Mouse (Mus musculus): ENCODE measurements around the gene Mapk13.

Gene Mapk13

GRCm38 (mm10) chr17:28775161-28775560 is 6.1 kb downstream of the Mapk13 start:
- no peak for DNase-seq (ENCODE audit: low read depth, low spot score)

GRCm38 (mm10) chr17:28776817-28777216 is 7.7 kb downstream of the Mapk13 start:
- no peak for DNase-seq (ENCODE audit: low read depth, low spot score)

- DNase-seq (ENCODE audit: low read depth, low spot score) = no peak
Measured at GRCm38 (mm10) chr17:28777231-28778005, 8.3 kb downstream of the Mapk13 start.

GRCm38 (mm10) chr17:28779735-28780134 is 10.6 kb downstream of the Mapk13 start:
- DNase-seq (ENCODE audit: low read depth, low spot score) = no peak

- no peak for DNase-seq (ENCODE audit: low read depth, low spot score)
Measured at GRCm38 (mm10) chr17:28780836-28781235, 11.7 kb downstream of the Mapk13 start.

- peak; percentile 68 for DNase-seq (ENCODE audit: low read depth, low spot score)
Measured at GRCm38 (mm10) chr17:28781290-28782045, 12.4 kb downstream of the Mapk13 start.

GRCm38 (mm10) chr17:28785036-28785435 is 15.9 kb downstream of the Mapk13 start:
- DNase-seq (ENCODE audit: low read depth, low spot score) = peak; percentile 96

GRCm38 (mm10) chr17:28787507-28787906 is 18.4 kb downstream of the Mapk13 start:
- DNase-seq (ENCODE audit: low read depth, low spot score) = peak; percentile 82

GRCm38 (mm10) chr17:28797031-28797430 is 27.9 kb downstream of the Mapk13 start:
- DNase-seq (ENCODE audit: low read depth, low spot score) = no peak

GRCm38 (mm10) chr17:28799291-28800160 is 30.4 kb downstream of the Mapk13 start:
- DNase-seq (ENCODE audit: low read depth, low spot score) = no peak

GRCm38 (mm10) chr17:28800281-28800670 is 31.2 kb downstream of the Mapk13 start:
- no peak for DNase-seq (ENCODE audit: low read depth, low spot score)

- DNase-seq (ENCODE audit: low read depth, low spot score) = peak; percentile 43
Measured at GRCm38 (mm10) chr17:28800671-28801412, 31.7 kb downstream of the Mapk13 start, which contains the start of gene Brpf3. Gene Brpf3 (plus strand): TSS chr17:28801090.

- peak; percentile 98 for DNase-seq (ENCODE audit: low read depth, low spot score)
Measured at GRCm38 (mm10) chr17:28801474-28802005, 32.4 kb downstream of the Mapk13 start.

- DNase-seq (ENCODE audit: low read depth, low spot score) = peak; percentile 48
Measured at GRCm38 (mm10) chr17:28802006-28802481, 32.9 kb downstream of the Mapk13 start.

- no peak for DNase-seq (ENCODE audit: low read depth, low spot score)
Measured at GRCm38 (mm10) chr17:28803316-28803715, 34.2 kb downstream of the Mapk13 start.

GRCm38 (mm10) chr17:28804973-28805372 is 35.9 kb downstream of the Mapk13 start:
- no peak for DNase-seq (ENCODE audit: low read depth, low spot score)

- DNase-seq (ENCODE audit: low read depth, low spot score) = no peak
Measured at GRCm38 (mm10) chr17:28806770-28807169, 37.7 kb downstream of the Mapk13 start.

- DNase-seq (ENCODE audit: low read depth, low spot score) = no peak
Measured at GRCm38 (mm10) chr17:28808714-28809113, 39.6 kb downstream of the Mapk13 start.

GRCm38 (mm10) chr17:28809175-28809831 is 40.2 kb downstream of the Mapk13 start:
- DNase-seq (ENCODE audit: low read depth, low spot score) = no peak

- no peak for DNase-seq (ENCODE audit: low read depth, low spot score)
Measured at GRCm38 (mm10) chr17:28812345-28812744, 43.2 kb downstream of the Mapk13 start.
